Mouse (Mus musculus): ENCODE measurements around the gene Gm9821. TPM values are rescaled to one million over a fixed set of nuclear protein-coding genes. Genes with fewer than 3 reads are reported as not detected.

The Gm9821 gene
- polyA plus RNA-seq (2012; rRNA removed), result 0.04 and 0.12 TPM in 2 replicates

DNA sequence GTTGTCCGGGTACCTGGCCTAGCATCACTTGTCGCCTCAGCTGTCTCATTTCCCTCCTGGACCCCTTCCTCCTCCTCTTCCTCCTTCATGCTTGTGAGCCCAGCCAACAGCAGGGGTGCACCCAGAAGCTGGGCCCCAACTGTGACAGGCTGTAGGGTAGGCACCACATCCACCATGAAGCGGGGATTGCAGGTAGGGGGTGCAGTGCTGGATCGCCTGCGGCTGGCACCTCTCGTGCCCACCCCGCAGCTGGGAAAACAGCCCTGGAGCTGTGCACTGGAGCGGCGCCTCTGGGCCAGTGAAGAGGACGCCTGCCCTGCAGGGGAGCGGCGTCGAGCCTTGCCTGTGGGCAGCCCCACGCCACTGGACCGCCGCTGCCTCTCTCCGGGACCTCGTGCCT is at the start of gene Gm9821:
TSS of gene Gm9821 (plus strand) at position 221 of the 400 bp plus-strand sequence.
- no peak for DNase-seq (ENCODE audit: extremely low spot score in 1 of 2, low spot score in 1 of 2)

GRCm38 (mm10) chr2:91897968-91898367 is 47.5 kb upstream of the Gm9821 start:
- no peak for DNase-seq (ENCODE audit: extremely low spot score in 1 of 2, low spot score in 1 of 2)

DNA sequence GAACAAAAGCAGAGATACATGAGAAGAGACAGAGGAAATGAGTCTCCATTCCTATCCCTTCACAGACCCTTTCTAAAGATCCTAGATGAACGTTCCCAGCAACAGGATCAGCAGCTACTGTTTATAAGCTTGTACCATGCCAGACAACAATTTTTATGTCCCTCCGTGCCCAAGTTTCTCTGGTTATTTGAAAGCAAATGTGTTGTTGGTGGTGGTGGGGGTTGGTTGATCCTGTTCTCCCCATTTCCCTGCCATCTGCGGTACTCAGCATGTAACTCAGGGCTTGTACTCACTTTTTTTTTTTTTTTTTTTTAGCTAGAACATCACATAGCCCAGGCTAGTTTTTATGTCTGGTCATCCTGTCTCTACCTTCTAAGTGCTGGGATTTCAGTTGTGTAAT is 46.4 kb upstream of the Gm9821 start:
- no peak for DNase-seq (ENCODE audit: extremely low spot score in 1 of 2, low spot score in 1 of 2)

DNA sequence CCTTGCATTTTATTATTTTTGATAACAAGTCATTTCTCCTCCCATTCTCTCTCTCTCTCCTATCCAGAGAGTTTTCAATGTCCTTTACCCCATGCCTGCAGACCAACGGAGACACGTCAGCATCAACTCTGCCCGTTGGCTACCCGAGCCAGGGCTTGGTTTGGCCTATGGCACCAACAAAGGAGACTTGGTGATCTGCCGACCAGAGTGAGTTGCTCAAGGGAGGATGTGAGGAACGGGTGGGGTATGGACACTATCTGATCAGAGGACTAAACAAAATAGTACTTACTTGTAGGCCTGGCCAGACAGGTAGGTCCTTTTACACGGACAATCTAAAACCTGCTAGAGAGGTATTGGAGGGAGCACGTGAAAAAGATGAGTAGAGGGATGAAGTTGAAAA is 45.1 kb upstream of the Gm9821 start:
- DNase-seq (ENCODE audit: extremely low spot score in 1 of 2, low spot score in 1 of 2), result no peak

DNA sequence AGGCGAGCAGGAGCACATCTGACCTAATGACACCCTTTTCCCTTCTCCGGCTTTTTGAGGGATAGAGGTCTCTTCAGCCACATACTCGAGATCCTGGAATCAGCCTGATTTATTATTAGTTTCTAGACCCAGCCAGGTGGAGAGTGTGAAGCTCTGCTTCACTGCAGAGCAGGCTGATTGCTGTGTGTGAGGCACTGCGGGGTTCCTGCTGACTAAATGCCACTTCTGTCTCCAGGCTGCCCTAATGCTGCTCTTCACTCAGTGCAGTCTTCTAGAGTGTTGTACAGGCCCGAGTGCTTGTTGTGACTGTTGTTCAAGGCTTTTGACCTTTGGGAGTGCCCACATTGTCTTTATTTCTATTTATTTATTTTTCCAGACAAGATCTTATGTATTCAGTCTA is 43.2 kb upstream of the Gm9821 start:
- DNase-seq (ENCODE audit: extremely low spot score in 1 of 2, low spot score in 1 of 2), result no peak

- DNase-seq (ENCODE audit: extremely low spot score in 1 of 2, low spot score in 1 of 2), result peak in 1 of 2 experiments; percentile 60
Observed at GRCm38 (mm10) chr2:91903171-91903925, 42.2 kb upstream of the Gm9821 start.

DNA sequence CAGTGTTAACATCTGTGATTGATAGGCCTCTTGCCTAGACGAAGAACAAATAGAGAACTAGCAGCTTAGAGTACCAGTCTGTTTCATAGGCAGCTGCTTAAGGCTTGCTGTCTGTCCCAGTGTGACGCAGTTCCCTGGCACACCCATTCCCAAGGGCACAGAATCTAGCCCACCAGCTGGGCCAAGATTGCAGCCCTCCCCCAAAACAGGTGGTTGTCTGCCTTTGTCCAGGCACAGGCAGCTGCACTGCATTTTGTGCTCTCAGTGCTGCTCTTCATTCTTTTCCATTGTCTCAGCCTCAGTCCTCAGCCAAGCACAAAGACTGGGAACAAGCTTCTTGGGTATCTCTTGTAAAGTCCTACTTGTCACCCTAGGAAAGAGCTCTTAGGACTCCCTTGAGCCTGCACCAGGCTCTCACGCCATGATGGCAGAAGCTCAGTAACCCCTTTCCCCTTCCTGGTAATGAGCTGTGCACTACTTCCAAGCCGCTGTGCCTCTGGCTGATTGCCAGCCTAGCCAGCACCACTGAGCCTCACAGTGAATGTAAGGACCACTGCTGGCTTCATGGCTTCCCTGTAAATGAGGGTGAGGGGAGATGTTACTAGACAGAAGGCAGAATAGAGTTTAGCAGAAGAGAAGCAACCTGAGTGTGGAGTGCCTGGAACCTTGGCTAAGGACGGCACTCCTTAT is 40.7 kb upstream of the Gm9821 start:
- peak in 1 of 2 experiments; percentile 41 for DNase-seq (ENCODE audit: extremely low spot score in 1 of 2, low spot score in 1 of 2)

- DNase-seq (ENCODE audit: extremely low spot score in 1 of 2, low spot score in 1 of 2), result no peak
Observed at GRCm38 (mm10) chr2:91906141-91906540, 39.4 kb upstream of the Gm9821 start.

- DNase-seq (ENCODE audit: extremely low spot score in 1 of 2, low spot score in 1 of 2), result no peak
Observed at GRCm38 (mm10) chr2:91912616-91913015, 32.9 kb upstream of the Gm9821 start.

GRCm38 (mm10) chr2:91913328-91914110 is 32.0 kb upstream of the Gm9821 start:
- DNase-seq (ENCODE audit: extremely low spot score in 1 of 2, low spot score in 1 of 2), result no peak

DNA sequence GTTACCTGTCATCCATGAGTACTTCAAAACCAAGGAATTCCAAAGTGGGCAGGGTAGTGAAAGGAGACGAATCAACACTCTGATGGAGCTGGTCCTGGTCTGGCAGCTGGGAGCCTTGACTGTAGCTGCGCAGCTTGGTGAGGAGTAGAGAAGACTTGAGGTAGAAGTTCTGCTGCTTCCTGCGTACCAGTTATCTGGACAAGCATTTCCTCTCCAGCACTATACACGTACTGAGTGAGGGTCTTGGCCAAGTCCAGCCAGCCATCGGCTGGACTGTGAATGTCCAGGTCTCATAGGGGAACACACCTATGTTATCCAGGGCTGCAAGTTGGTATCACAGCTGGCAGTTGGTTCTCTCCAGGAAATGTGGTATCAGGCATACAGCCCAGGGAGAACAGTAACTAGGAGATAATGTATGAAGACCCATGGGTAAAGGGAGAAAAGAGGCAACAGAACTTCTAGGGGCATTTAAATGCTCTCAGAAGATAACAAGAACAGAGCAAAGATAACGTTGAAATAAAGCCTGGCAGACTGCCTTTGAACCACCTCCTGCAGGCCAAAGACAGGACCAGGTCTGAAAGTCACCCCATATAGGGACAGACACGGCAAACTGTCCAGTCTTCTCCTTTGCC is 29.0 kb upstream of the Gm9821 start:
- DNase-seq (ENCODE audit: extremely low spot score in 1 of 2, low spot score in 1 of 2), result no peak

GRCm38 (mm10) chr2:91917096-91917495 is 28.4 kb upstream of the Gm9821 start:
- DNase-seq (ENCODE audit: extremely low spot score in 1 of 2, low spot score in 1 of 2), result no peak

GRCm38 (mm10) chr2:91920130-91920529 is 25.4 kb upstream of the Gm9821 start:
- no peak for DNase-seq (ENCODE audit: extremely low spot score in 1 of 2, low spot score in 1 of 2)

- DNase-seq (ENCODE audit: extremely low spot score in 1 of 2, low spot score in 1 of 2), result no peak
Observed at GRCm38 (mm10) chr2:91921181-91921789, 24.2 kb upstream of the Gm9821 start.

- DNase-seq (ENCODE audit: extremely low spot score in 1 of 2, low spot score in 1 of 2), result peak in 1 of 2 experiments; percentile 84
Observed at GRCm38 (mm10) chr2:91921790-91922570, 23.5 kb upstream of the Gm9821 start.

- DNase-seq (ENCODE audit: extremely low spot score in 1 of 2, low spot score in 1 of 2), result no peak
Observed at GRCm38 (mm10) chr2:91922586-91923414, 22.7 kb upstream of the Gm9821 start.

DNA sequence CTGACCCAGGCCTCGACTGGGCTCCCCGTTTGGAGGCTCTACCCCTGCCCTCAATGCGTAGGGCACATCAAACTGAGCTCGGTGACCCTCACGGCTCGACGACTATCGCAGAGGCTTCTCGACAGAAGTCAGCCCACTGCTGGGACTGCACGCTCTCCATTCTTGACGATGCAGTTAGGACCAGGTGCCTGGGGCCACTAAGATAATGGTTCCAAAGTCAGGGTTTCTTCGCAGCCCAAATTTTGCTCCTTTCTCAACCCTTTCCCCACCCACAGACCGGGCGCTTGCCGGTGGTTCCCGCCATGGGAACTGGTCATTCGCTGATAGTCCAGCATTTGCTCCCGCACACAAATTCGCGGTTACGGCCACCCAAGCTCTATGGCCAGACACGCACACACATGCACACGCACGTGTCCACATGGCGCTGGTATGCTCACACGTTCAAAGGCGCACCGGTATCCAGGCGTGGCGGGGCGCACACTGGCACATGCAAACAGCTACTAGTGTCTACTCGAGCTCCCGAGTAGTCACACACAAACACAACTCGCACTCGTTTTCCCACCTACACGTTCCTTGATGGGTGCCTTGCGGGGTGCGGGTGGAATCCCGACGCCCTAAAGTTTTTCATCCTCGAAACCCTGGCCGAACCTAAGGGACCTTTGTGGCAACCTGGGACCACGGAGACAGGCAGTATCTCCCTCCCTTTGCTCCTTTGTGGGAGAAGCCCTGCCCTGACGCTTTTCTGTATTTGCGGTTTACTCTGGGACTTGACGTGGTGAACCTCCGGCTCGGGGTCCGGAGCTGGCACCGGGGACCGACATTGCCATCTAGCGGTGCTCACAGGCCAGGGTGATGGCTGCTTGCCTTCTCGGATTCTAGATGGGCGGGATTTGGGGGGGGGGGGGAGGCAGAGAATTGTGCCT is 21.8 kb upstream of the Gm9821 start:
- DNase-seq (ENCODE audit: extremely low spot score in 1 of 2, low spot score in 1 of 2), result peak in 1 of 2 experiments; percentile 86

GRCm38 (mm10) chr2:91924726-91925125 is 20.8 kb upstream of the Gm9821 start:
- DNase-seq (ENCODE audit: extremely low spot score in 1 of 2, low spot score in 1 of 2), result no peak

Measured in frontal cortex, adult 2 months (tissue).